Mouse (Mus musculus) neutrophil, adult 5-6 weeks (primary cell): Measurements from ENCODE around the gene 2900011O08Rik. TPM values are rescaled to one million over a fixed set of nuclear protein-coding genes. Genes with fewer than 3 reads are reported as not detected.
"Not testable (repeated sequence)": the region's sequence is repeated elsewhere in the genome, so short reads cannot be mapped to it uniquely, and the experiment has no call there.

Experiments used
- ATAC-seq: fragments of 151-379, 151-347 bp; 2 replicates; pipeline ENCODE4 v1.8.0; 2017; ENCODE audit warnings: mild to moderate bottlenecking, moderate TSS enrichment; ENCODE audit not compliant: insufficient number of reproducible peaks, poor library complexity, low FRiP score, severe bottlenecking; ENCODE audit errors: extremely low read depth
- total RNA-seq: library from RNA; stranded (forward); fragments of 200-1000 nt; gene quantifications from 2 replicates; pipeline ENCODE4 v1.2.3, GENCODE M21; 2017

Gene 2900011O08Rik
- not detected in 2 replicates for total RNA-seq

- no peak for ATAC-seq
Measured at GRCm38 (mm10) chr16:13986574-13987478, at the start of gene 2900011O08Rik, which contains the start of gene Ifitm7. 2900011O08Rik (plus strand) TSS chr16:13986604. Ifitm7 (minus strand) TSS chr16:13986888.

DNA sequence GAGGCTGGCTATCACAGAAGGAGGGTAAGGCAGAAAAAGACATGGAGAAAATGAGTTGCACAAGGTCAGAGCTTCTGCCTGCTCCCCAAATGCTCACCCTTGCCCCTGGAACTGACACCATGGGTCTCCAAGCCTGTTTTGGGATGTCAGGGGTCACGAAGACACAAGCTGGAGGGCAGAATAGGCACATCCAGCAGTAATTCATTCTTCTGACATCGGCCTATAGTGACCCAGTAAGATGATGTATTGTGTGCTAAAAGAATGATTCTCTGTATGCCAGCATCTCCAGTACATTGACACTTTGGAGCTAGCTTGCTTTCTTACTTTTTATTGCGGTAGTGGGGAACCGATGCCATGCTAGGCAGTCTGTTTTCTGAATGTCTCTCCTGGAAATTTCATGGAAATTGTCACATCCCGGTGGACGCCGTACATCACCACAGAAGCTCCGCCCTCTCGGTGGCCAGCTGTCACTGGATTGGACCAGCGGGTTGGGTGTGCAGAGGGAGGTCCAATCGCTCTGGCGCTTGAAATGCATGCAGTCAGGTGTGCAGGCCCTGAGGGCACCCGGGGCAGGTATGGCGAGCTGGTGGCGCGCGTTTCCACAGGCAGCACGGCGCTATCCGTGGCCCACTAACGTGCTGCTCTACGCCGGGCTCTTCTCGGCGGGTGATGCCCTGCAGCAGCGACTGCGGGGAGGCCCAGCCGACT, 46.1 kb upstream of the 2900011O08Rik start:
- no peak for ATAC-seq

GRCm38 (mm10) chr16:13940847-13941395, 45.5 kb upstream of the 2900011O08Rik start:
- no peak for ATAC-seq

- no peak for ATAC-seq
Measured at GRCm38 (mm10) chr16:13944178-13944577, 42.2 kb upstream of the 2900011O08Rik start.

GRCm38 (mm10) chr16:13944752-13945151, 41.7 kb upstream of the 2900011O08Rik start:
- ATAC-seq, result no peak

DNA sequence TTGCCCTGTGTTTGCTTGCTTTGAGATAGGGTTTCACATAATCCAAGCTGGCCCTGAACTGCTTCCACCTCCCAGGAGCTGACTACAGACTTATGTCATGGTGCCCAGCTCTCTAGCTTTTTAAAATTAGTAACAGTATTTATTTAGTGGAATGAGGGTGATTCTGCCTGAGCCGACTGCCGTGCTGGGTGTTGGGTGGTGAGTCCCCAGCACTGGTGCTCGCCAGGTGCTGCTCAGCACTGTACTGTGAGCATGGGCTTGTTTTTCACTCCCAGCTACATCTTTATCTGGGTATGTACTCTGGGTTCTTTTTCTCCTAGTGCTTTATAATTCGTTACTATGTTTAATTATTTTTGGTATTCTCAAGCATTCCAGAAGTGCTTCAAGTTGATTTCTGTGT, 41.3 kb upstream of the 2900011O08Rik start:
- no peak for ATAC-seq

GRCm38 (mm10) chr16:13946306-13946705, 40.1 kb upstream of the 2900011O08Rik start:
- ATAC-seq, result no peak

- no peak for ATAC-seq
Measured at GRCm38 (mm10) chr16:13951245-13951644, 35.2 kb upstream of the 2900011O08Rik start.

GRCm38 (mm10) chr16:13962053-13962452, 24.4 kb upstream of the 2900011O08Rik start:
- ATAC-seq, result no peak

- no peak for ATAC-seq
Measured at GRCm38 (mm10) chr16:13969096-13969495, 17.3 kb upstream of the 2900011O08Rik start.

DNA sequence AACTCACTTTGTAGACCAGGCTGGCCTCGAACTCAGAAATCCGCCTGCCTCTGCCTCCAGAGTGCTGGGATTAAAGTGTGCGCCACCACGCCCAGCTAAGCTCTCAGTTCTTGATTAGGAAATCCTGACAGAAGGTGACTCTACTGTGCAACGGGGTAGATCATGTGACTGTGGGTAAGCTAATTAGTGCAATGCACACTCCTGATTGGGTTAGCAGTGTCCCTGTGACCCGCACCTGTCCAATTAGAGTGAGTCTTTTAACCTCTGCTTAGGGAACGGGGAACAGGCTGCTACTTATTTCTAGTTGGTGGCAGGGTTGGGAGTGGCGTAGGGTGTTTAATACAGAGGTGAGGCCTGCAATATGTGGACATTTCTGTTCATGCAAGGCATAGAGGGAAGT, 14.4 kb upstream of the 2900011O08Rik start:
- no peak for ATAC-seq

DNA sequence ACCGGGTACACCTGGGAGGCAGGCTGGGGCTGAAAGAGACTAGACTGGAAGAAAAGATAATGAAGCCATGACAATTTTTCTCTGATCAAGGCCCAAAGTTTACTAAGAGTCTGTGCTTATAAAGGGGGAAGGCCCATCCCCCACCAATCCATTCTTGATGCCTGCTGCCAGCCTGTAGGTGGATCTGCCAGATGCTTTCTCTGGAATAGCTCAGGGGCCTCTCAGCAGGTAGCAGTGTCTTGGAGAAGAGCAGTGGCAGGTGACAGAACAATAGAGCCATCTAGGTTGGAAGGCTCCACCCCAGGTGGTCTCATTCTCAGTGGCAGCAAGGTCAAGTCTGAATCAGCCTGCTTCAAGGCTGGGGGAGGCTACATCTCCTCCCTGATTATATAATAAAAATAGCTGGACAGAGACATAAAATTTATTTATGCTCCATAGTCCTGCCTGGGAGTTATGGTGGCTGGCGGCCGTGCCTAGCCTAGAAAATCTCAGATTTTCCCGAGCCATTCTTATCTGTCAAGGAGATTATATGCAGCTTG, 10.0 kb upstream of the 2900011O08Rik start:
- ATAC-seq, result not testable (repeated sequence)

DNA sequence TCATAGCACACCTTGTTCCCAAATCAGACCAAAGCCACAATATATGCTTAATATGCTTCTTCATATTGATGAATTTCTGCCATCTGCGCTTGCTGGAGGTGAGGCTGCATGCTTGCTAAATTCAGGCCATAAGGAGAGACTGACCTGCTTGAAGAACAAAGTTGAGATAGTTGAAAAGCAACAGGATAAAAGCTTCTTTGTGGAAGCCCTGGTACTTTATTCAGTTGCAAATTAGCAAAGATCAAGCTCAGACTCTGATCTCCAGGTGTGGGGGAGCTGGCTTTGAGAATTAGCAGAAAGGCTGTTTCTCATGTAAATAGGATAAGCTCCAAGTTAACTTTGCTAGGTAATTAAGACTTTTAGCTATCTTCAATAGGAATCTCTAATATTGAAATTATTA, 9.4 kb upstream of the 2900011O08Rik start:
- not testable (repeated sequence) for ATAC-seq

- not testable (repeated sequence) for ATAC-seq
Measured at GRCm38 (mm10) chr16:13981726-13982125, 4.7 kb upstream of the 2900011O08Rik start.

- ATAC-seq, result no peak
Measured at GRCm38 (mm10) chr16:13983161-13983560, 3.2 kb upstream of the 2900011O08Rik start.

DNA sequence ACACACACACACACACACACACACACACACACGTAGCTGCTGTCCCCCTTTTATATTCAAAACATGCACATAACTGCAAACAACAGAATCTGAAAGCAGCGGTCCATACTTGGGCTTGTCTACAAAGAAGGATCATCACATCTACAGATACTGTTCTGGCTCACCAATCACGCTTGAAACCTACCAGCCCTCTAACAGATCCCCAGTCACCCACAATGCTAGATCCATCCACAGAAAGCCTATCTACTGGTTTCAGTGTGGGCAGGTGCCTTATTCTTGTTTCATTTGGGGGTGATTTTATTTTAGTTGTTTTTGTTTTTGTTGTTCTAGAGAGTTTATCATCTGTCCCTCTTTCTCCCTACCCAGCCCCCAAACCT, 219 bp upstream of the 2900011O08Rik start:
- ATAC-seq, result no peak

DNA sequence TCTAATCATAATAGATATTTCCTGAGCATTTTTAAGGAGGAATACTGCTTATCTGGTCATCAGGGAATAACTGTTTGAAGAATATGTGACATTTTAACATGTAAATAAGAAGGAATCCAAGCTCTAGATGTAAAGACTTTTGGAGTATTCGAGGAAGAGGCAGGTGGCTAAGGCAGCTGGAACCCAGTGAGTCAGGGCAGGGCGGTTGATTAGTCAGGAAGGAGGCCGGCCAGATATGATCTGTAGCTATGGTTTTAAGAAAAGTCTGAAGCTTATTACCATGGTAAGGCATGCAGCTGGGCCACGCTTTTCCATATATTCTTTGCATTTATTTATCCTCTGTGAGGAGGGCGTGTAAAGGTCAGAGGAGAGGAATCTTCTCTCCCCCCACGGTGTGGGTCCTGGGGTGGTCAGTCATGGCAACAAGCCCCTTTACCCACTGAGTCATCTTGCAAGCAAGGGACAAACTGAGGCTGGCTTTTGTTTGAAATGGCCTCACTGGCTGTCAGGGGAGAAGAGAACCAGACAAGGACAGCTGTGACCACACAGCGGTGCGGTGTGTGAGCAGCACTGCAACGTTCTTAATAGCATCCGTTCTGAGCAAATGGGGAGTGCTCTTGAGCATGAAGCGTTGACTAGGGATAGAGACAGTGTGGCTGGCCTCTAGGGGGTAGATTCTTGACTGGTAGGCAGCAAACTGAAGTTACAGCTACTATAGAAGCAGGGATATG, 6.3 kb downstream of the 2900011O08Rik start:
- ATAC-seq, result no peak

- ATAC-seq, result no peak
Measured at GRCm38 (mm10) chr16:13994076-13994475, 7.7 kb downstream of the 2900011O08Rik start.

DNA sequence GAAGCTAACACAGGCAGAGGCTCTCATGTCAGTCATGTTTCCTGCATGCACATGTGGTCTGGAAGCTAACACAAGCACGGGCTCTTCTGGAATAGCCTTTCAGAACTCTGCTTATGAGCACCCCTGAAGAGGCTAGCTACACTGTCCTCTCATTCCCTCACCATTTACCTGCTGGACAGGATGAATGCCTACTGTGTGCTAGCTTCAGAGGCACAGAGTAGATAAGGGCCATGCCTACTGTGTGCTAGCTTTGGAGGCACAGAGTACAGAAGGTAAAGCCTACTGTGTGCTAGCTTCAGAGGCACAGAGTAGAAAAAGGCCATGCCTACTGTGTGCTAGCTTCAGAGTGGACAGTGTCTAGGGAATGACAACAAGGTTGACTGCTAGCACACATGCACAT, 8.1 kb downstream of the 2900011O08Rik start:
- ATAC-seq, result no peak
